Mouse (Mus musculus): ENCODE results near the gene Hsd11b1. TPM values are rescaled to one million over a fixed set of nuclear protein-coding genes. Genes with fewer than 3 reads are reported as not detected.
"Not testable (repeated sequence)": the region's sequence is repeated elsewhere in the genome, so short reads cannot be mapped to it uniquely, and the experiment has no call there.

Gene Hsd11b1
- 10 to 100 TPM; 24.1 to 24.9 TPM for total RNA-seq (2021)

- intact Hi-C loops (cut with DNase I), result no loop called here
- no peak for DNase-seq (ENCODE audit: low spot score in 2 of 2)
Measured at GRCm38 (mm10) chr1:193263955-193264598, at the start of gene Hsd11b1. Hsd11b1 (minus strand) TSS chr1:193264075.

DNA sequence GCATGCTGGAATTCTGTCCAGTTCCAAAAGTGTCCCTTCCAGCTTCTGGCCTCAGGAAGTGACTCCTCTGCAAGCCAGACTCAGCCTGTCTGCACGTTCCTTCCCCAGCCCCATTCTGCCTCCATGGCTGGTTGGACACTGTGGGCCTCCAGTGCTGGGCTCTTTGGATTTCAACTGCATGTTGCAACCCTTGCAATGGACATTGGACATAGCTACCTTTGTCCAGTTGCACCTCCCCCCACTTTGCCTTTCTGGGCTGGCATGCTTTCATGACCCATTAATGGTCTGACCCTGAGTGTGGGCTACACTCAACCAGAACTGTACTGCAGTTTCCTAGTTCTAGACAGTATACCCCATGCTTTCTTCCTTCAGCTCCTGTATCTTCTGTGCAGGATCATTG lies 47.7 kb upstream of the Hsd11b1 start:
- intact Hi-C loops (cut with DNase I), result no loop called here
- DNase-seq (ENCODE audit: low spot score in 2 of 2), result no peak

- intact Hi-C loops (cut with DNase I), result no loop called here
- no peak for DNase-seq (ENCODE audit: low spot score in 2 of 2)
Measured at GRCm38 (mm10) chr1:193310519-193311085, 46.7 kb upstream of the Hsd11b1 start.

DNA sequence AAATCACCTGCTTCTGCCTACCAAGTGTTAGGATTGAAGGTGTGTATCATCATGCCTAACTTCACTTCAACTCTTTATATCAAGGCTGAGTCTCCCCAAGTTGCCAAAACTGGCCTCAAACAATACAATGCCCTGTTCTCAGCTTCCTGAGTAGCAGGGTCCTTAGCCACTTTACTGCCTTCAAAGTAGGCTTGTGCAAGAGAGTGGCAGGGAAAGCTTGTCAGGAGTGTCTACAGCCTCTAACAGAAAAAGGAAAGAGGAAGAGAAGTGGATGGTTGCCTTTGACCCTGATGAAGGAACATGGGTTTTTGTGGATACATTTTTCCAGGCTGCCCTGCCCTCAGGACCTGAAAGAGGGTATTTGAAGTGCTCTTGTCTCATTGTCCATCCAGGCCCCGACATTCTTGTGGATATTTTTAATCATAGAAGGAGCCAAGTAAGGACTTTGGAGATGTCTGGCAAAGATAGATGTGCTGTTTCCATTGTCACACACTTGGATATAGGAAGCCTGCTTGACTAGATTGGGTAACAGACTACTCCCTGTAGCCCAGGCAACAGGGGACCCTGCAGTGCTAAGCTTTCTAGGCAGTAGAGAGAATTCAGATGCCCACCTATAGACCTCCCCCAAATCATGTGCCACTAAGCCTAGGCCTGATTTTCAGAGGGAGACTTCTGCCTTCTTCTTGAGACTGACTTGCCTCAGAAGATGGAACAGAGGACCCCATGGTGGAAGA lies 46.1 kb upstream of the Hsd11b1 start:
- intact Hi-C loops (cut with DNase I), result no loop called here
- DNase-seq (ENCODE audit: low spot score in 2 of 2), result no peak

GRCm38 (mm10) chr1:193306832-193307231 lies 43.0 kb upstream of the Hsd11b1 start:
- DNase-seq (ENCODE audit: low spot score in 2 of 2), result no peak
- intact Hi-C loops (cut with DNase I), result no loop called here

- intact Hi-C loops (cut with DNase I), result no loop called here
Measured at GRCm38 (mm10) chr1:193305386-193305785, 41.5 kb upstream of the Hsd11b1 start.

GRCm38 (mm10) chr1:193303096-193303495 lies 39.2 kb upstream of the Hsd11b1 start:
- DNase-seq (ENCODE audit: low spot score in 2 of 2), result no peak
- intact Hi-C loops (cut with DNase I), result no loop called here

More at GRCm38 (mm10) chr1:193305386-193305785, 41.5 kb upstream of the Hsd11b1 start:
- no peak for DNase-seq (ENCODE audit: low spot score in 2 of 2)

GRCm38 (mm10) chr1:193302093-193302405 lies 38.2 kb upstream of the Hsd11b1 start:
- intact Hi-C loops (cut with DNase I), result no loop called here
- no peak for DNase-seq (ENCODE audit: low spot score in 2 of 2)

DNA sequence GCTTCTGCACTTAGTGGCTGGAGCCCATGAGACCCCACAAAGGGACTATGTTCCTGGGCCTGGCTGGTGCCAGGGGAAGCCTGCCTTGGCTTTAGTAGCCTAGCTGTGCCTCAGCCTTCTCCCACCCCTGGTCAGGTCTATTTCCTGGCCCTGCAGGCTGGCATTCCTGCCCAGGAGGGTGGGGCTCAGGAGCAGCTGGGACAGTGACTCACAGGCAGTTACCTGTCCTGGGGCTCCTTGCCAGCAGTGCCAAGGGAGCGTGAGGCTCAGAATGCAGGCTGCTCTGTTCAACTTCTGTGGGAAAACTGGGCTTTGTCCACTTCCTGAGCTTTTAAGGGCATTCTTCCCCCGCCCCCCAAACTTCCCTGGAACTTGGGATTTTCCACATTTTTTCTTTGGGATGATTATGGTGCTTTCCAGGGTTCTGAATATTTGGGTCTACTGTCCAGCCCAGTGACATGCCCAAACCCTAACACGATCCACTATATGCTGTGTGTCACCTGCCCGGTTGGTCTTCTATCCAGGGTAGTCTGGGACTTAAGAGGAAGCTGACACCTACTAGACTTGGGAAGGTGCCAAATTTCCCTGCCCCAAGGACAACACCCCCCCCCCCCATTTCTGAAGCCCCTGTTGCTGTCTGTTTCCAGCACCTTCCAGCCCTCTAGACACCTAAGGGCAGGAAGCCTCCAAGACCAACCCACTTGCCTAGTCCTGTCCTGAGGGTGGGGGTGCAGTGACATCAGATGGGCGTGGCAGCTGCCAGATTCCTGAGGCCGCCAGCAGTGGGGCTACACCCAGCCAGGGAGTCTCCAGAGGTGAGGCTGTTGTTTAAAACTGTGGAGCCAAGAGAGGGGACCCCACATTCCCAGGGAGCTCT lies 37.6 kb upstream of the Hsd11b1 start:
- DNase-seq (ENCODE audit: low spot score in 2 of 2), result no peak
- intact Hi-C loops (cut with DNase I), result no loop called here

DNA sequence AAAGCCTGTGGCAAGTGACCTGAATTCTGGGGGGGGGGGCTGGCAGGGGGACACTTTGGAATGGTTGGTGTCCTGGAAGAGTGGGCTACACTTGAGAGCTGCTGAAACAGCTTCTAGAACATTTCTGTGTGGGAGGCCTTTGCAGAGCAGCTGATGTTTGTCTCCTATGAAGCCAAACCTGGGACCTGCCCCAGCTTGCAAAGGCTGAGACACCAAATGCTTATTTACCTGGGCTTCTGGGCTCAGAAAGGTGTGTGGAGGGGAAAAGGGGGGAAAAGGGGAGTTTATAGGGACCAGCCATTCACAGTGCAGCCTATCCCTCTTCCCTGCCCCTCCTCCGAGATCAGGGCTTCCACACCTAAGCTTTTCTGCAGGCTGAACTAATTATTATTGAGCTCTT lies 36.1 kb upstream of the Hsd11b1 start:
- DNase-seq (ENCODE audit: low spot score in 2 of 2), result no peak
- intact Hi-C loops (cut with DNase I), result no loop called here

GRCm38 (mm10) chr1:193298141-193298765 lies 34.4 kb upstream of the Hsd11b1 start:
- DNase-seq (ENCODE audit: low spot score in 2 of 2), result peak in 1 of 2 experiments; percentile 30
- intact Hi-C loops (cut with DNase I), result no loop called here

DNA sequence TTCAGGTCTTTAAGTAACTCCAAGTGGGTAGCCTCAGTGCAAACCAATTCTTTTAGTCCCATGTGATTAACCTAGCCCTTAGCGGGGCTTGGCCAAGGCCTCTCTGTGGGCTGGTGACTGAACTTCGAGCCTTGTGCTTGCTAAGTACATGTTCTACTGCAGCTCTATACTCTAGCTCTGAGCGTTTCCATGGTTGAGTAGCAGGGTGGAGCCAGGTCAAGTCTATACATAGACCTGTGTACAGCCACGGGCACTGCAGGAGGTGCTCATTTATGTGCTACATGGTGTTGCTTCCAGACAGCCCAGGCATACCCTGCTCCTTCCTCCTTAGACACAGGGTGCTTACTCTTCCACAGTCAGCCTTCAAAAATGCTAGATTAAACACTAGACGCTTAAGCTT lies 32.0 kb upstream of the Hsd11b1 start:
- intact Hi-C loops (cut with DNase I), result no loop called here
- DNase-seq (ENCODE audit: low spot score in 2 of 2), result no peak

DNA sequence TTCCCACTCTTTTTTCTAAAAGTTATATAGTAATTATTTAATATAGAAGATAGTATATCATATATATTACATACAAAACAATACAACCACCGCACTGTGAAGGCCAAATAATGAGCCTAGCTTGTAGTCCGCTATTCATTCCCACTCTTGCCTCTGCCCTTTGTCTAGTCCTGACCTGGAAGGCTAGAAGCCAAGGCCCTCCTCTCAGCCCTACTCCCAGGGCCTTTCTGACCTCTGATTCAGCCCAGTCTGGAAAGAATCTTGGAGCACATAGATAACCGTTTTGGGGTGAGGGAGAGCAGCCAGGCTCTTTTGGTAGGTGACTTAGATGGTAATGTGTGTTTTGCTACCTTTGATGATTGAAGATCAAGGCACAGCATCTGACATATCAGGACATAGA lies 30.1 kb upstream of the Hsd11b1 start:
- DNase-seq (ENCODE audit: low spot score in 2 of 2), result no peak
- intact Hi-C loops (cut with DNase I), result no loop called here

GRCm38 (mm10) chr1:193293039-193293438 lies 29.2 kb upstream of the Hsd11b1 start:
- intact Hi-C loops (cut with DNase I), result no loop called here
- no peak for DNase-seq (ENCODE audit: low spot score in 2 of 2)

DNA sequence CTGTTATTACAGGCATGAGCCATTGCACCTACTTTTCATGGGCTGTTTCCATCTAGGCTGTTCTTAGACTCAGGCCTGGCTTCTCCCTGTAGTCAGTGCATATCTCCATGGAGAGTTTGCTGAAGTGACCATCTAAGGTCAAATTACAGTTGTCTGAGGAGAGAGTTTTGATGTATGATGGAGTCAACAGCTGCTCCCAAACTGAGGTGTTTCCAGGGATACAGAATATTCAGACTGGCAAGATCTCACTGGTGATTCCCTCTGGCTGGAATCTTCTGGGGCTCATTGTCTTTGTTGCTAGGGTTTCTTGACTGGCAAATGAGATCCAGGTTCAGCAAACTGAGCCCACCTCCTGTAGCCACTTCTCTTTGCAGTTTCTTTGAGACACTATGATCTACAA lies 26.8 kb upstream of the Hsd11b1 start:
- DNase-seq (ENCODE audit: low spot score in 2 of 2), result no peak
- intact Hi-C loops (cut with DNase I), result no loop called here

- intact Hi-C loops (cut with DNase I), result no loop called here
- DNase-seq (ENCODE audit: low spot score in 2 of 2), result no peak
Measured at GRCm38 (mm10) chr1:193289914-193290313, 26.0 kb upstream of the Hsd11b1 start.

DNA sequence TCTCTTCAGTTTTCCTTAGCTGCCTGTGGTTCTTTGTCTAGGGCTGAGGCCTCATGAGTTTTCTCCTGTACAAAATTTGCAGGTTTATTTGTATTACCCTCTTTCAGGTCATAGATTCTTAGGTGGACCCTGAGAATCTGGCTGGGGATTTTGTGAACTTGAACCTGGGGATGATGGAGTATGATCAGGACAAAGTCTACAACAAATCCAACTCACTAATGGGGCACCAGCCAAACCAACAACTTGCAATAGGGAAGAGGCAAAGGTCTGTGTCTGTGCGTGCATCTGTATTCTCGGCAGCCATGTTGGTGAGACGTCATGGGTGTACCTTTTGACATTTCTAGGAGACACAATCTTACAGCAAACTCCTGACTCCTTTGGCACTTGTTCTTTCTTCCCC lies 25.2 kb upstream of the Hsd11b1 start:
- no peak for DNase-seq (ENCODE audit: low spot score in 2 of 2)
- intact Hi-C loops (cut with DNase I), result no loop called here

- intact Hi-C loops (cut with DNase I), result no loop called here
- DNase-seq (ENCODE audit: low spot score in 2 of 2), result no peak
Measured at GRCm38 (mm10) chr1:193287578-193287977, 23.7 kb upstream of the Hsd11b1 start.

DNA sequence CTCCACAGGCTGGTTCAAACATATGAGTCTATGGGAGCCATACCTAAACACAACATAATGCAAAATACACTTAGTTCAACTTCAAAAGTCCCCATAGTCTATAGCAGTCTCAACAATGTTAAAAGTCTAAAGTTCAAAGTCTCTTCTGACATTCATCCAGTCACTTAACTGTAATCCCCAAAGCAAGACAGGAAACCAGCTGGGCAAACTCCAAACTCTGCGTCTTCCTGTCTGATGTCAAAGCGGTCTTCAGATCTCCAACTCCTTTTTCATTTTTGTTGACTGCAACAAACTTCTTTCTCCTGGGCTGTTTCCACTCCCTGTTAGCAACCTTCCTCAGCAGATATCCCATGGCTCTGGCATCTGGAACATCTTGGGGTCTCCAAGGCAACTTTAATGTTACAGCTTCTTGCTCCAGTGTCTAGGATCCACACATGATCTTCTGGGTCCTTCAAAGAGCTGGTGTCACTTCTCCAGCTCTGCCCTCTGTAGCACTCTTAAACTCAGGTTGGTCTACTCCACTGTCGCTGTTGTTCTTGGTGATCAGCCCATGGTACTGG lies 22.0 kb upstream of the Hsd11b1 start:
- intact Hi-C loops (cut with DNase I); DNase-seq (ENCODE audit: low spot score in 2 of 2): not testable (repeated sequence)

Measured in left cerebral cortex, postnatal 25 days (tissue).